Mouse (Mus musculus) gastrocnemius, adult 8-10 months (tissue): Measurements from ENCODE around the gene Gpatch3. TPM values are rescaled to one million over a fixed set of nuclear protein-coding genes. Genes with fewer than 3 reads are reported as not detected.

ENCODE experiments used
- DNase-seq, 2 experiments: peaks; one replicate each; pipeline ENCODE4 v3.0.0; 2022; ENCODE audit warnings: low spot score in 2 of 2
- total RNA-seq, 4 experiments: library from RNA; stranded (reverse); gene quantifications; 2 replicates each; pipeline ENCODE4 v1.2.4; 2022

The Gpatch3 gene
- total RNA-seq, 4 experiments from 2014 or later: 3.0 to 3.8 (median 3.4) TPM

DNA sequence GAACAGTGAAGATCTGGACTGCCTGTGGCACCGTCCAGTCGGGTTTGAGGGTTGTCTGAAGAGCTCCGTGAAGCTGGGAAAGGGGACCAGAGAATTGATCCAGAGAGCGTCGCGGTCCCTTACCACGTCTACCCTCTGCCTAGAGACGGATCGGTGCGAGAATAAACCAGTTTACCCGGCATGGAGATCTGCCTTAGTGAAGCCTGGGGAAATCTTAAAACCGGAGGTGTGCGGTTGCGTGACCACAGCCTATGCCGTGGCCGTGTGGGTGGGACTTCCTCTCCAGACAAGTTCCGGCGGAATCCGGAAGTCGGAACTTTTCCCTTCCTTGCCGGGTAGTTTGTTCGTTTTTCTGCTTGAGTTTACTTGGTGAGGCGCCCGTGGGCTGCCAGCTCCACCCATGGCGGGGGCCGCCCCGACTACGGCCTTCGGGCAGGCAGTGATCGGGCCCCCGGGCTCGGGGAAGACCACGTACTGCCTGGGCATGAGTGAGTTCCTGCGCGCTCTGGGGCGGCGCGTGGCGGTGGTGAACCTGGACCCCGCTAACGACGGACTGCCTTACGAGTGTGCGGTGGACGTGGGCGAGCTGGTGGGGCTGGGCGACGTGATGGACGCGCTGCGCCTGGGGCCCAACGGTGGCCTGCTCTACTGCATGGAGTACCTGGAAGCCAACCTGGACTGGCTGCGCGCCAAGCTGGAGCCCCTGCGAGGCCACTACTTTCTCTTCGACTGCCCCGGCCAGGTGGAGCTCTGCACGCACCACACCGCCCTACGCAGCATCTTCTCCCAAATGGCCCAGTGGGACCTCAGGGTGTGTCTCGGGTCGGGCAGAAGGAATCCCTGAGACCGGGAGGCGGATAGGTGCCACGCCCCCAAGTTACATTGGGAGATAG, 9.8 kb downstream of the Gpatch3 start, which contains the start of gene Gpn2:
Gene Gpn2 (plus strand): TSS at position 304 of the 893 bp plus-strand sequence.
- DNase-seq: peak; percentile 49 to 56

- peak in 1 of 2 experiments; percentile 38 for DNase-seq
Measured at GRCm38 (mm10) chr4:133592570-133592969, 18.0 kb downstream of the Gpatch3 start.

GRCm38 (mm10) chr4:133595538-133595937, 21.0 kb downstream of the Gpatch3 start:
- DNase-seq: no peak

DNA sequence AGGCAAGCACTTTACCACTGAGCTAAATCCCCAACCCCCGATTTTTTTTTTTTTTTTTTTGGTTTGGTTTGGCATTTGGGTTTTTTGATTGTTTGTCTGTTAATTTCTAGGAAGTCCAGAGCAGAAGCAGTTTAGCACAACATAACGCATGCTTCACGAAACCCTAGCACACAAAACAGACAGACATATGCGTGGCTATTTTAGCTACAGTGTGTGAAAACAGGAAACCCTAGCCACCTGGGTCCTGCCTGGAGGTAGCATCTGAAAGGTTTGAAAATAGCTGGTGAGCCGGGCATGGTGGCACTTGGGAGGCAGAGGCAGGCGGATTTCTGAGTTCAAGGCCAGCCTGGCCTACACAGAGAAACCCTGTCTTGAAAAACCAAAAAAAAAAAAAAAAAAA, 21.5 kb downstream of the Gpatch3 start:
- no peak for DNase-seq

DNA sequence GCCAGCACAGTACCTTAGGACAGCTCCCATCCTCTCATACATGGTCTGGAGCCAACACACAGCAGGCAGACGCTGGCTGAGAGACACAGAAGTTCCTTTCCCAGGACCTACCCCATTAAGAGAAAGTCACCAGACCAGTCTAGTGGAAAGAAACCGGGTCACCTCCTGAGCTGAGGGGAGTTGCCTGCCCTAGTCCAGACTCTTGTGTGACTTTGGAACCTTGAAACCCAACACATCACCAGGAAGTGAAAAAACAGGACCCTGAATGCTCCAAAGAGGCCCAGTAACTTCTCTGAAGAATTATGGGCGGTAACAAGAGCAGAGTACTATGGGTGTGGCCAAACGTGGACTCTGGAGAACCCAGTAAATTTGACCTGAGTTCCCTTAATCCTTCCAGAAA, 24.1 kb downstream of the Gpatch3 start:
- DNase-seq: no peak

GRCm38 (mm10) chr4:133599116-133599515, 24.6 kb downstream of the Gpatch3 start:
- DNase-seq: no peak

DNA sequence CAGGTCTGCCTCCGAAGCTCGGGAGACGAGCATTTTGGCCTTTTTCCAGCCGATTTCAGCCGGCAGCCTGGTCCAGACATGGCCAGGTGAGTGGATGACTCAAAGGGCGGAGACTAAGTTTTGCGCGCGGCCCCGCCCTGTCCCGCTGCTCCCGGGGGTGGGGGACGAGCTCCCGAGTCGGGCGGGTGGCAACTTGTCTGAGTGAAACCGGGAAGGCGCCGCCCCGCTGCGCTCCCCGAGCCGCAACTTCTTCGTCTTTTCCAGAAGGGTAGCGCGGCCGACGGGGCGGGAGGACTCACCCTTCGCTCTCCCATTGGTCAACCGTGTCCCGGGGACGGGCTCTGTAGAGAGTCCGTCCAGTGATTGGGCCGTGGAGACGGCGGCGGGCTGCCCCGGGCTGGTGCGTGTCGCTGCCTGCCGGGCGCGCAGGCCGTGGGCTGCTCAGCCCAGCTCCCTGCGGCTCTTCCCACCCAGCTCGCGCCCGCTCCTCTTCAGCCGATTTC, 25.1 kb downstream of the Gpatch3 start:
- DNase-seq: peak; percentile 79 to 88

- DNase-seq: no peak
Measured at GRCm38 (mm10) chr4:133600306-133600705, 25.8 kb downstream of the Gpatch3 start.

GRCm38 (mm10) chr4:133601721-133602218, 27.2 kb downstream of the Gpatch3 start, which contains the start of gene Sfn:
Gene Sfn (minus strand): TSS chr4:133602168.
- DNase-seq: peak; percentile 23 to 43

DNA sequence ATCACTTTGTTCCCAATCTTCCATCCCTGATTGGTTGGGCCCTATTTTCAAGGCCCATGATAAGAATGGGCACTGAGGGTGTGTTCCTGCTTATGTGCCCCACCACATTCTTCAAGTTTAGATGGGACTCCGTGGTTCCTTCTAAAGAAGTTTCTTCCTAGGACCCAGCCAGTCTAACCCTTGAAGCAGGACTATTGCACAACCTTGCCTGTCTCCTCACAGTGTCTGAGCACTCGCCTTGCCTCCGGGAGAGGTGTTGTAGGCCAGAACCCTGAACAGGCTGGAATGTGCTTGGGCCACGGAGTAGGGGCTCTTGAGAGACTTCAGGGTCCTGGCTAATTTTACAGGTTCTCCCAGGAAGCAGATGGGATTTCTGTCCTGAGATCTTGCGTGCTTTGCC, 28.5 kb downstream of the Gpatch3 start:
- no peak for DNase-seq

DNA sequence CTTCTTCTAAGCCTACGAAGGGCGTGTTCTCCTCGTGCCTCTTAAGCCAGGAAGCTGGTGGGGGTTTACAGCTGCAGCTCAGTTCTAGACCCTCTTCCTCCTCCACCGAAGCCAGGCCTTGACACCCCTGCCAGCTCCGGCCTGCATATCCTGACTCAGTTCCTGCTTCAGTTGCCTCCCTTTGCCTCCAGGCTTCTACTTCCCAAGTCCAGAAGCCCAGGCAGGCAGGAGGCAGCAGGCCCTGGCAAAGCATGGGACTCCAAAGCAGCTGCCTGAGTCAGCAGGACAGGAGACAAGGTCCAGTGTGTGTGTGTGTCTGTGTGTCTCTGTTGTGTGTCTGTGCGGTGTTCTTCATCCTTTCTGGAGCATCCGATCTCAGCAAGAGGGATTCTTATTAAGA, 29.6 kb downstream of the Gpatch3 start:
- DNase-seq: no peak

- DNase-seq: no peak
Measured at GRCm38 (mm10) chr4:133604856-133605255, 30.3 kb downstream of the Gpatch3 start.

GRCm38 (mm10) chr4:133605330-133605729, 30.8 kb downstream of the Gpatch3 start:
- no peak for DNase-seq

DNA sequence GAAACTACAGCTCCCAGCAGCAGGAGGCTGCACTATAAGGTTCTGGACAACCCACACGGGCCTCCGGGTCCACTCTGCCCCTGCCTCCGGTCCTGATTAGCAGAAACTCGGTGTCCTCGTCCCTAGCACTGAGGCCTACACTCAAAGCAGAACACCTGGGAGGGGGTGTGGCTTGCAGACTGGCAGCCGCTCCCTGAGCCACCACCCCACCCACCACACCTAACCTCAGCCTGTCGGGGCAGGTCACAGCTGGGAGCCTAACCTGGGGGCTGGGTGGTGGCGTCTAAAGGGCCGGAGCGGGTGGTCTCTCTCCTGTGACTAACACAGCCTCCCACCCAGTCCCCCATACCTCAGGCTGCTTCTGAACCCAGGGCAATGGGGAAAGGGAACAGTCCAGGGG, 32.7 kb downstream of the Gpatch3 start:
- no peak for DNase-seq

DNA sequence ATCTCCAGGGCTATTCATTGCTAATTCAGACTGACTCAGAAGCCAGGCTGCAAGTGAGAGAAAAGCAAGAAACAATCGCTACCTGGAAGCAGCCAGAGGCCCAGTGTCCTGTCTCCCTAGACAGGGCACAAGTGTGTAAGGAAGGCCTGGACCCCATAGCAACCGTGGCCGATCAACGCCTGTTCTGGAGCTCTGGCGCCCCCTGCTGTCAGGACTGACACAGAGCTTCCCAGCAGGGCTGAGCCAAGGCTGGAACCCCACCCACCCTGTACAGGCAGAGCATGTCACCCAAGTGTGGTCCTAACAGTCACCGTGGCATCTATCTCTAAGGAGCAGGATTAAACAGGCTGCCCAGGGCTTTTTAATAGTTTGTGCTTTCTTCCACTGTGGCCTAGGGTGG, 35.2 kb downstream of the Gpatch3 start:
- peak; percentile 42 to 69 for DNase-seq

DNA sequence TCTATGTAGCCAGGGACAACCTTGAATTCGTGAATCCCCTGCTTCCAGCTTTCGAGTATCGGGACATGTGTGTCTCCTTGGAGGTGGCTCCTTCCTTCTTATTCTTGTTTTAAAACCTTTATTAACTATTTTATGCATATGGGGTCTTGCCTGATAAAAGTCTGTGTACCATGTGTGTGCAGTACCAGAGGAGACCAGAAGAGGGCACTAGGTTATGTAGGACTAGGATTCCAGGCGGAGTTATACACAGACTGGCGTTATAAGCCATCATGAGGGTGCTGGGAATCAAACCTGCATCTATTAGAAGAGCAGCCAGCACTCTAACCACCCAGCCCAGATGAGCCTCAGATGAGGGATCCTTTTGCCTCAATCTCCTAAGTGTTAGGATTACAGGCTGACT, 37.3 kb downstream of the Gpatch3 start:
- no peak for DNase-seq

DNA sequence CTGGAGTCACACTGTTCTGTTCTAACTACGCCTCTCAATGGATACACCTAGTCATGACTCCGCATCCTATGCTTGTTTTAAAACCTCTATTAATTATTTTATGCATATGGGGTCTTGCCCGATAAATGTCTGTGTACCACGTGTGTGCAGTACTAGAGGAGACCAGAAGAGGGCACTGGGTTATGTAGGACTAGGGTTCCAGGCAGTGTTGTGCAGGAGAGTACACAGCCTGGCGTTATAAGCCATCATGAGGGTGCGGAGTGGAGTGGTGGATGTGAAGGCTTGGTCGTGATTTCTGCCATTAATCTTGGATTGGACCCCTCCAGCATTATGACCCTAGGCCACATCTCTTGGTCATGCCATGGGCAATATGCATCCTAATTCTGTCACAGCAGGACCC, 37.9 kb downstream of the Gpatch3 start:
- no peak for DNase-seq

DNA sequence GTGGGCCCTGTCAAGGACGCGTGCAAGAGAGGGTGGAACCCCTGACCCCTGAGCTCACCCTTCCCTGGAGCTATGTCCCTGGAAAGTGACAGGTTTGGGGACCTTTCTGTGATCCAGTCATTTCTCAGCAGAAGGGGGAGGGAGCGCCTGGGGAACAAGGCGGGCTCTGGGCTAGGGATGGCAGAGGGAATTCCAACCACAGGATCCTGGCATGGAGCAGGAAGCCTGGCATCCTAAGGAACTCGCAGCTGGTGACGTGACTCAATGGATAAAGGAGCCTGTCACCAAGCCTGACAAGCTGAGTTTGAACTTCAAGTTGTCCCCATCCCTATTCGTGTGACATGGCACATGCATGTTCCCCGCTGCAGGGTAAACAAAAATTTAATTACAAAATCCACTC, 38.5 kb downstream of the Gpatch3 start:
- no peak for DNase-seq

- DNase-seq: no peak
Measured at GRCm38 (mm10) chr4:133613867-133614266, 39.3 kb downstream of the Gpatch3 start.

DNA sequence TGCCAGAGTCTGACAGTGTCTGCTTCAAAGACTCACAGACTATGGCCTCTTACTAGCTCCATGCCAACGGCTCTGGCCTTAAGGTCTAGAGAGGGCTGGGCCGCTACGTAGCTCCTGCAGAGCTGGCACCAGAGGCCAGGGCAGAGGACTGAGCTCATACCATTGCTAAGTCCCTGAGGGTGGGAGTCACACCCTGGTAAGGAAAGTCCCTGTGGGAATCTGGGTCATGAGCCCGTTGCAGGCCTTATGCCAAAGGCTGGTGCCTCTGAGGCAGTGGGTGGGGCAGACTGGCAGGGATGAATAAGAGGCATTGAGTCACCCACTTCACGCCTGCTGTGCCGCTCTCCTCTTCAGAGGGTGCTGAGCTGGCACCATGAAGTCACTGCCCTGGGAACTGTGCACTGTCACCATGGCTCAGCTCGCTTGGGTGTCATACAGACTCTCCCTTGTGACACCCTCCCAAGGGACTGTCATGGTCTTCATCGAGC, 39.8 kb downstream of the Gpatch3 start:
- DNase-seq: peak; percentile 21 to 45

- no peak for DNase-seq
Measured at GRCm38 (mm10) chr4:133615416-133615815, 40.9 kb downstream of the Gpatch3 start.

DNA sequence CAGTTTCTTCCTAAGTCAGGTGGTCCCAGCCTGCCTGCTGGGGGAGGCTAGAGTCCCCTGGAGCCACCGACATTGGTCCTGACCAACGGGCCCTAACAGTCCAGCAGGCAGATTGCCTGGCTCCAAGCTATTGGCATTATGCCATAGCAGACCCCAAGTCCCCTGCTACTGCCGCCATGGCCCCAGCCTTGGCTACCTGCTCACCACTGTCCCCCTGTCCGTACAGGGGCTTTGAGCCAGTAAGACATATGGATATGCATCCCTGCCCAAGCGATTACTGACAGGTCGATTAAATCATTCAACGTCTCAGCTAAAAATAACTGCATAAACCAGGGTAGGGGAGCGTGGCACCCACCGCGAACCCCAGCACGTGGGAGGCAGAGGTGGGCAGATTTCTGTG, 43.4 kb downstream of the Gpatch3 start:
- no peak for DNase-seq
